Mouse (Mus musculus) lung, adult 2 months (tissue): ENCODE measurements around the gene Mef2d.

Source experiments
- CTCF ChIP-seq: fragments of 200-500 bp; IDR thresholded peaks from 2 replicates; pipeline ENCODE4 v1.5.1; 2011; ENCODE audit warnings: mild to moderate bottlenecking, low read length, control low read depth; ENCODE audit not compliant: insufficient read depth
- POLR2A ChIP-seq: fragments of 200-500 bp; IDR thresholded peaks from 2 replicates; pipeline ENCODE4 v1.6.1; 2011; ENCODE audit warnings: low read depth, mild to moderate bottlenecking, control low read depth, low read length, borderline replicate concordance; ENCODE audit errors: extremely low read depth

DNA sequence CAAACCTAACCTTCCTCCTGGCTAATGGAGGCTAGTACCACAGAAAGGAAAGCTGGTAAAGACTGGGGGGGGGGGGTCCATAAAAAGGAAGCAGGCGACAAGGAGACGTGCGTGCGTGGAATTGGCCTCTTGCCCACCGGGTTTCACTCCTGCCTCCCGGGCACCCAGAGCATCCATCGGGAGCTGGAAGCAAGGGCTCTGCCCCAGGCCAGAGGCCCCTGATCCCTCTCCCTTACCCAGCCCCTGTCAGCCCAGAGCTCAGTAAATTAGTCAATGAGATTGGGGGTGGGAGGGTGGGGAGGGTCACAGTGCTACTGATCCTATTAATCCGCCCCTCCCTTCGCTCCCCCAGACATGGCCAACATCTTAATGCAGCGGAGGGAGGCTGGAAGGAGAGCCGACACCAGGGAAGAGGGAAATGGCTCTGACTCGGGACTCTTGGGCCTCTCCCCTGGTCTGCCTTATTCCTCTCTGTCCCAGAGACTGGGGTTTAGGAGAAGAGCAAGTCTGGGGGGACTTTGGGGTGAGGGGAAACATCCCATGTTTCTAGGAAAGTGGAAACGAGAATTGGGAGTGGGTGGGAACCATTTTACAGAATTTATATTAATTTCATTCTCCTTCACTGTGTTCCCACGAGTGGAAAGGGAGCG is 65.4 kb downstream of the Mef2d start:
- no peak for TF ChIP-seq POLR2A
- TF ChIP-seq CTCF = no peak
